Mouse (Mus musculus): ENCODE data around the gene Gsap. TPM values are rescaled to one million over a fixed set of nuclear protein-coding genes. Genes with fewer than 3 reads are reported as not detected.

Gene Gsap
- polyA plus RNA-seq, 1 experiment from 2014 or later = 0.81 TPM

DNA sequence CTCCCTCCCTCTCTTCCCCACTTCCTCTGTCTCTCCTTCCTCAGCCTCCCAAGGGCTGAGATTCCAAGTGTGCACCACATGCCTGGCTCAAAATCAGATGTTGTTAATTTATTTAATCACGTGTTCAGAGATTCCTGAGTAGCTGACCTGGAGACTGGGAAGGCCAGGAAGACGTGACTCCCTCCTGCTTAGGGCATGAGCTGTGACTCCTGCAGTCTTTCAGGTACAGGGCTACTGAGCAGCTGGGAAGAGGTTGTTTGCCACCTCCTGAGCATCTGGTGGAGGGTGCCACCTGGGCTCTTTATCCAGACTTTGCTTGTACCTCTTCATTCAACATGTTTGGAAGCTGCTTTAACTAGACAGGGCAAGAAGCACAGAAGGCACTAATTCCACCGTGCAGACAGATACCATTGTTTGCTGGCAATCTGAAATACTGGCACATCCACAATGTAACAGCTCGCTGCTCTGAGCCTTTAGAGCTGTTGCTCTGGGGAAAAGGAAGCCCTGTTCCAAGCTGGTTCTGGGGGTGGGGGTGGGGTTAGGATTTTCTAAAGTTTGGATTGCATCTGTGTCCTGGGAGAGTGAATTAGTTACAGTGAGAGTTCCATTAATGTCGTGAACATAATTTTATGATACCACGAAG lies 75.3 kb downstream of the Gsap start:
- no peaks in the 10 kb centered on the region for H3K27me3 ChIP-seq (replicated peaks; ENCODE audit: control insufficient read depth, insufficient read depth, low read length)
- TF ChIP-seq CTCF (IDR thresholded peaks at IDR 0.05; ENCODE audit: low read depth) = no peak
- H3K4me1 ChIP-seq (replicated peaks; ENCODE audit: control insufficient read depth, insufficient read depth, low read length) = no peaks in the 10 kb centered on the region
- H3K9me3 ChIP-seq (ENCODE audit: control insufficient read depth) = no peaks in the 10 kb centered on the region
- no peak overlapping the region for H3K9ac ChIP-seq (ENCODE audit: low read depth, low read length)
- 46% methylated on average over 6 of the region's 6 CpGs for WGBS
- no peak overlapping the region for H3K27ac ChIP-seq (ENCODE audit: low read depth, low read length)
- H3K4me3 ChIP-seq (ENCODE audit: low read depth, low read length) = no peak overlapping the region
- no peaks in the 10 kb centered on the region for H3K36me3 ChIP-seq (ENCODE audit: control insufficient read depth, insufficient read depth)
- H3K4me2 ChIP-seq (replicated peaks; ENCODE audit: low read depth) = no peak overlapping the region
- no peak for ATAC-seq

DNA sequence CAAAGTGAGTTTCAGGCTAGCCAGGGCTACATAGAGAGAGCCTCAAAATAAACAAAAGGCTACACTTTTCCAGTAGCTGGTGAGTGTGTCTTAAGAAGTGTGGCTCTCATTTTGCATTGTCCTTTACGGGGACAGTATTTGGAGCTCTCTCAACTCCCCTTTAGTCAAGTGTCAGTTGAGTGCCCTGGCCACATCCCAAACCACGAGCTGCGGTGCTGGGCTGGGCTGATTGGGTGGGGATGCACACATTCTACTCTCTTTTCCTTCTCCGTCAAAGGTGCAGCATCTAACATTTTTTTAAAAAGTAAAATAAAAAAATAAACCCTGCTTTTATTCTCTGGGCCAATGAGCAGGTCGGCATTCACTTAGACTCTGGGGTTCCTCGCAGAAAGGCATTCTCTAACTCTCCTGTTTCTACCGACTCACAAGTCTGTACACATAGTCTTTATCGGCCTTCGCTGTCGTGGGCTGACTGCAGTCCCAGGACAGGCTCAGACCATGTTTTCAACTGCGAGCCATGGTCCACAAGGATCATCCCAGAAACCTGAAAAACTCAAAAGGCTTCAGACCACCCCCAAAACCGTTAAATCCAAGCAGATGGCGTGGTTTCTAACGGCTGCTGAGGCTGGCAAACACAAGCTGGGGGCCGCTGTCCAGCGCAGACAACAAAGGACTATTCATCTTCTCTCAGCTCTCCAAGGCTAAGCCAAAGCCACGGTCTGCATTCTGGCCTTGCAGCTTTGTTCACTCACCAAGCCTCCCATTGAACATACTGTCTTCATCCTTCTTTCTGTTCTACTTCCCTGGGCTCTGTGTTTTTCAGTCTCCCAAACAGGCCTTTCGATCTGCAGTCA lies 77.4 kb downstream of the Gsap start:
- Histone ChIP-seq H3K27me3 (replicated peaks; ENCODE audit: control insufficient read depth, insufficient read depth, low read length) (no peaks in the 10 kb centered on the region), H3K9ac (ENCODE audit: low read depth, low read length) (no peak overlapping the region), H3K4me1 (replicated peaks; ENCODE audit: control insufficient read depth, insufficient read depth, low read length) (no peaks in the 10 kb centered on the region), H3K4me3 (ENCODE audit: low read depth, low read length) (no peak overlapping the region), H3K36me3 (ENCODE audit: control insufficient read depth, insufficient read depth) (no peaks in the 10 kb centered on the region), H3K4me2 (replicated peaks; ENCODE audit: low read depth) (no peak overlapping the region), H3K9me3 (ENCODE audit: control insufficient read depth) (no peaks in the 10 kb centered on the region), H3K27ac (ENCODE audit: low read depth, low read length) (no peak overlapping the region)
- no peak for ATAC-seq
- TF ChIP-seq CTCF (IDR thresholded peaks at IDR 0.05; ENCODE audit: low read depth) = no peak
- 58% methylated on average over 18 of the region's 18 CpGs for WGBS

DNA sequence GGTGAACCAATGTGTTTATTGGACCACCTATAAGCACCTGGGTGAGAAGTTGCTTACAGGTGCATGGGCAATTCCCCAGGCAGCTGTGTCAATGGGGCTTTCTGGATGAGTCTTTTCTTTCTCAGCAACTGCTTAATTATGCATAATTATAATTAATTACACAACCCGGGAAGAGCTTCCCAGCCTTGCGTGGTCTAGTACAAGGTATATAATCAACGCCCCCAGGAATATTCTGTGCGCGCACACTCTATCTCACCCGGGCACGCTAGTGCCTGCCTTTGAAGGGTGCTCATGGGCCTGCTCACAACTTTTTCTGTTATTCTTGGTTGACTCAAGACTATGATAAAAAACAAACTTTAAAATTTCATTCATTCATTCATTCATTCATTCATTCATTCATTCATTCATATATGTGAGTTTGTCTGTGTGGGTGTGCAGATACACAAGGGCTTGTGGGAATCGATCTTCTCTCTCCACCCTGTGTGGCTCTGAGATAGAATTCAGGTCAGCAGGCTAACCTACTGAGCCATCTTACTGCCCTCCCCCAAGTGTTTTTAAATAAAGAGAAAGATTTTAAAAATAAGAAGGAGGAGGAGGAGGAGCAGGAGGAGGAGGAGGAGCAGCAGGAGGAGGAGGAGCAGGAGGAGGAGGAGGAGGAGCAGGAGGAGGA lies 78.4 kb downstream of the Gsap start:
- no peak for TF ChIP-seq CTCF (IDR thresholded peaks at IDR 0.05; ENCODE audit: low read depth)
- Histone ChIP-seq H3K27ac (ENCODE audit: low read depth, low read length) (no peak overlapping the region), H3K4me2 (replicated peaks; ENCODE audit: low read depth) (no peak overlapping the region), H3K4me1 (replicated peaks; ENCODE audit: control insufficient read depth, insufficient read depth, low read length) (no peaks in the 10 kb centered on the region), H3K27me3 (replicated peaks; ENCODE audit: control insufficient read depth, insufficient read depth, low read length) (no peaks in the 10 kb centered on the region), H3K9me3 (ENCODE audit: control insufficient read depth) (no peaks in the 10 kb centered on the region), H3K9ac (ENCODE audit: low read depth, low read length) (no peak overlapping the region), H3K4me3 (ENCODE audit: low read depth, low read length) (no peak overlapping the region), H3K36me3 (ENCODE audit: control insufficient read depth, insufficient read depth) (no peaks in the 10 kb centered on the region)
- 86% methylated on average over 8 of the region's 8 CpGs for WGBS
- no peak for ATAC-seq

DNA sequence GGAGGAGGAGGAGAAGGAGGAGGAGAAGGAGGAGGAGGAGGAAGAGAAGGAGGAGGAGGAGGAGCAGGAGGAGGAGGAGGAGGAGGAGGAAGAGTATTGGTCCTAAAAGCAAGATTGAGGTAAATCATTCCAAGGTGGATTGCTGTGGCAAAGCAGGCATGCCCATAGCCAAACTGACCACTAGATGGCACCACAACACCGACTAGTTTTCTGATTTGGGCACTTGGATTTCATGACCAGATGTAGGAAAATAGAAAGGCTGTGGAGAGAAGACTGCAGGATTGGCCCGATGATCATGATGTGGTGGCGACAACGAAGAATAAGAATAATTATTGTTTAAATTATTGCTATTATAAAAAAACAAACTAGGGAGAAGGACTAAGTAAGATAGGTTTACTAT lies 79.0 kb downstream of the Gsap start:
- H3K9ac ChIP-seq (ENCODE audit: low read depth, low read length) = no peak overlapping the region
- H3K9me3 ChIP-seq (ENCODE audit: control insufficient read depth) = no peaks in the 10 kb centered on the region
- no peak; the same call in 1 of the 2 replicates for ATAC-seq
- no peak overlapping the region for H3K4me3 ChIP-seq (ENCODE audit: low read depth, low read length)
- no peaks in the 10 kb centered on the region for H3K4me1 ChIP-seq (replicated peaks; ENCODE audit: control insufficient read depth, insufficient read depth, low read length)
- no peak overlapping the region for H3K4me2 ChIP-seq (replicated peaks; ENCODE audit: low read depth)
- peak; percentile 92 for TF ChIP-seq CTCF (IDR thresholded peaks at IDR 0.05; ENCODE audit: low read depth)
- 14% methylated on average over 4 of the region's 4 CpGs for WGBS
- H3K36me3 ChIP-seq (ENCODE audit: control insufficient read depth, insufficient read depth) = no peaks in the 10 kb centered on the region
- H3K27ac ChIP-seq (ENCODE audit: low read depth, low read length) = no peak overlapping the region
- no peaks in the 10 kb centered on the region for H3K27me3 ChIP-seq (replicated peaks; ENCODE audit: control insufficient read depth, insufficient read depth, low read length)

DNA sequence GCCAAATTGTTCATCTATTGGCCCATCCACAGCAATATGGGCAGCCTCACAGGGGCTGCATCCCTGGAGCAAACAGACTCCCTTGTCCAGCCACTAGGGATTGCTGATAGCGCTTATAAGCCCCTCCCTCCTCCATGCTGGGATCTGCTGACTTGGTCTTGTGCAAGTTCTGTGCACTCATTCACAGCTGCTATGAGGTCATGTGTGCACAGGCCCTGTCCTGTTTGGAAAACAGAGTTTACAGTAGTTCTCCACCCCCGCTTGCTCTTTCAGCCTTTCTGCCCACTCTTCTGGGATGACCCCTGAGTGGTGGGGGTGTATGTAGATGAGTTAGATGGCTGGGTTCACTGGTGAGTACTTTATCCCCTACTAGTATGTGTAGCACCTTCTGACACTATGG lies 81.0 kb downstream of the Gsap start:
- Histone ChIP-seq H3K4me1 (replicated peaks; ENCODE audit: control insufficient read depth, insufficient read depth, low read length) (no peaks in the 10 kb centered on the region), H3K4me2 (replicated peaks; ENCODE audit: low read depth) (no peak overlapping the region), H3K36me3 (ENCODE audit: control insufficient read depth, insufficient read depth) (no peaks in the 10 kb centered on the region), H3K27ac (ENCODE audit: low read depth, low read length) (no peak overlapping the region), H3K27me3 (replicated peaks; ENCODE audit: control insufficient read depth, insufficient read depth, low read length) (no peaks in the 10 kb centered on the region), H3K4me3 (ENCODE audit: low read depth, low read length) (no peak overlapping the region), H3K9ac (ENCODE audit: low read depth, low read length) (no peak overlapping the region), H3K9me3 (ENCODE audit: control insufficient read depth) (no peaks in the 10 kb centered on the region)
- 0 out of 2 replicates have a peak, but pooled peaks have one; percentile 4 for TF ChIP-seq CTCF (IDR thresholded peaks at IDR 0.05; ENCODE audit: low read depth)
- no peak for ATAC-seq
- 57% methylated on average over 2 of the region's 2 CpGs for WGBS

DNA sequence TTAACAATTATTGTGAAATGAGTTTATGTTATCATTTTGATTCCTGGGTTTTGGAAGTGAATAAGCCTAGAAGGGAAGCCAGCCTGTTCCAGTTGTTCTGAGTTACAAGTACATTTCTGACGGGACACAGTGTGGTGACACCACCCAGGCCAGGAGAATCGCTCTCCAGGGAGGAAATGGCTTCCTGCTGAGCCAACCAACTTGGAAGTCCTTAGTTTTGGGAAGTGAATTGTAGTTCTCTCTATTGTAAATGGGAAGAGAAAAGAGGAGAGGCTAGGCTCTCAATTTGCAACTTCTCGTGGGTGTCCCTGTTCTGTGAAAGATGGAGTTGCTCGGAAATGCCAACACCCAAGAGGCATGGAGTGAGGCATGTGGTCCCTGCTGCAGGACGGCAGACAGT lies 83.4 kb downstream of the Gsap start:
- H3K36me3 ChIP-seq (ENCODE audit: control insufficient read depth, insufficient read depth) = no peaks in the 10 kb centered on the region
- no peaks in the 10 kb centered on the region for H3K4me1 ChIP-seq (replicated peaks; ENCODE audit: control insufficient read depth, insufficient read depth, low read length)
- no peak overlapping the region for H3K27ac ChIP-seq (ENCODE audit: low read depth, low read length)
- 72% methylated on average over 5 of the region's 5 CpGs for WGBS
- no peak overlapping the region for H3K9ac ChIP-seq (ENCODE audit: low read depth, low read length)
- H3K9me3 ChIP-seq (ENCODE audit: control insufficient read depth) = no peaks in the 10 kb centered on the region
- H3K4me3 ChIP-seq (ENCODE audit: low read depth, low read length) = no peak overlapping the region
- no peak for TF ChIP-seq CTCF (IDR thresholded peaks at IDR 0.05; ENCODE audit: low read depth)
- no peaks in the 10 kb centered on the region for H3K27me3 ChIP-seq (replicated peaks; ENCODE audit: control insufficient read depth, insufficient read depth, low read length)
- no peak overlapping the region for H3K4me2 ChIP-seq (replicated peaks; ENCODE audit: low read depth)
- no peak for ATAC-seq
